14 mouse cellular contexts compared by ENCODE assay signal in genomic region chr6:113747284-113747683, GRCm38 (mm10).
"Had no signal": no experiment of that assay in that cellular context is flagged by ENCODE, and none has a peak within 500 bp of the region (broad histone marks: within the 10 kb centered on the region; RNA-seq: fewer than 3 reads in every experiment).

No protein-coding gene starts in this region.

- DNase-seq: gastrocnemius, postnatal 14 days; gastrocnemius, postnatal 36 days; heart, adult 11 months; heart, adult 2 months; heart, postnatal 14 days; heart, postnatal 36 days; kidney, adult 11 months; kidney, adult 2 months; kidney, adult 9 months; kidney, postnatal 14 days; kidney, postnatal 36 days; layer of hippocampus, adult 9-11 months; layer of hippocampus, postnatal 36 days; left cerebral cortex, postnatal 4 days had no signal
